Mouse (Mus musculus): ENCODE data around the gene Slc4a5.

Gene Slc4a5

DNA sequence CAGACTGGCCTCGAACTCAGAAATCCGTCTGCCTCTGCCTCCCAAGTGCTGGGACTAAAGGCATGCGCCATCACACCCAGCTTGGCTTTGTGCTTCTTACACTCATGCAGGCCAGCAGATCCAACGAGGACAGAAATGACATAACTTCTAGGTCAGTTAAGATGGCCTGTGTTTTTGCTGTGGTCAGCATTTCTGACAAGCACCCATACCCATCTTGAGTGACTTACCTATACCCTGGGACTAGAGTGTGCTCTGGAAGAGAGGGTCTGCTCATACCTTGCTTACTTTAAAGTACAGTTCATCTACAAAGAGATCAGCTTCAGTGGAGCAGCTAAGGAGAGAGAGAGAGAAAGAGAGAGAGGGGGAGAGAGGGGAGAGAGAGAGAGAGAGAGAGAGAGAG is 13.7 kb downstream of the Slc4a5 start:
- no peak for DNase-seq

DNA sequence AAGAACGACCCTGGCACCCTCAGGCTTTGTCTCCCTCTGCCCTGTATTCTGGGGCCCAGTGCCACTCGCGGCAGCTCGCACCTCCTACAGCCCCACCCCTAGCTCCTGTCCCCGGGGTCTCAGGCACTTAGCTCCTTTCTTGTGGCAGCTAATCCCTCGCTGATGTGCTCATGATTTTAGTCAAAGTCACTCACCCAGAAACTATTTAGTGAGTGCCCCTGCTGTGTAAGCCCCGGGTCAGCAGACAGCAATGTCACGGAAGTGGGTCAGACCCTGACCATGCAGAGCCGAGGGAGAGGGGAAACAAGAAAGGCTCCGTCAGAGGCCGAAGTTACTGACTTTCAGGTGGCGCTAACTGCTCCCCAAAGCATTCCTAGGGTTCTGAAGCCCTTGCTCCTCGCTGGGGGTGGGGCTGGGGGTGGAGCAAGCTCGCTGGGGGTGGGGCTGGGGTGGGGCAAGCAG is 14.7 kb downstream of the Slc4a5 start:
- DNase-seq = peak in 1 of 2 experiments; percentile 11

DNA sequence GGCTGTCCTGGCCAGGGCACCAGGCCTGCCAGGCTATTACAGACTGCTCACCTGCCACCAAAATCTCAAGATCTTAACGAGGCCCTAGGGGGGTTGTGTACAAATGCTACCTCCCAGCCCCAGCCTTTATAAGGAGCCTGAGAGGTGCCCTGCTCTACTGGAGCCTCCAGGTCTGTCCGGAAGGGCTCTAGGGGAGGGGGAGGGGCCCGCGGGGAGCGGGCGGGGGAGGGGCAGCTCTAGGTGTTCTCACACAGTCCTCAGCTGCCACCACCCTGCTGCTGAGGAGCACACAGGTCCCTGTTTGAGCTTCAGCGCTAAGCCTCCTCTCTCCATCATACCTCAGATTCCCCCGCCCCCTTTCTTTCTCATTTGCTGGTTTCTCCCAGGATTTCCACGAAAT is 17.5 kb downstream of the Slc4a5 start:
- peak in 1 of 2 experiments; percentile 36 for DNase-seq

DNA sequence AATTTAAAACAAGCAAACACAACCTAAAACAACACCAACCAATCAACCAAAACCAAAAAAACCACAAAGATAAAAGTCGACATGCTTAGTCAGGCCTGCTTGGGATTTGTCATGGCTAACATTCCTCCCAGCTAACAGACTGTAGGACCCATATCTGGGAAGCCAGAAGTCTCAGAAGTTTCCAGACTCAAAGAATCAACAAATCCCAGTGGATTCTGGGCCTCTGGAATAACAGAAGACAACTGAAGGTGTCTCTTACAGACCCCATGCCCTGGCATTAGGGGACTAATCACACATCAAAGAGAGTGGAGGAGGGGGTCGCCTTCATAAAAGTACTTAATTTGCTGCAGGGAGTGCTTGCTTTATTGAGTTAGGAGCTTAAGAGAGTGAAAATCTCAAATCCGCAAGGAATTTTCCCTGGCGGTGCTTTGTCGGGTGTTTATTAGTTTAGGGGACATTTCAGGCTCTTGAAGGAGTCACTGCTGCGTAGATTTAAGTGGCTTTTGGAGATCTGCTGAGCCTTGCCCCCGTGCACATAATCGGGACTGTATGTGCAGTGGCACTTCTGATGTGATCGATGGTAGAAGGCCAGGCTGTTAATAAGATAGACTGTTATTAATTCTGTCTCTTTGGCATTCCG is 24.9 kb downstream of the Slc4a5 start:
- DNase-seq = no peak

DNA sequence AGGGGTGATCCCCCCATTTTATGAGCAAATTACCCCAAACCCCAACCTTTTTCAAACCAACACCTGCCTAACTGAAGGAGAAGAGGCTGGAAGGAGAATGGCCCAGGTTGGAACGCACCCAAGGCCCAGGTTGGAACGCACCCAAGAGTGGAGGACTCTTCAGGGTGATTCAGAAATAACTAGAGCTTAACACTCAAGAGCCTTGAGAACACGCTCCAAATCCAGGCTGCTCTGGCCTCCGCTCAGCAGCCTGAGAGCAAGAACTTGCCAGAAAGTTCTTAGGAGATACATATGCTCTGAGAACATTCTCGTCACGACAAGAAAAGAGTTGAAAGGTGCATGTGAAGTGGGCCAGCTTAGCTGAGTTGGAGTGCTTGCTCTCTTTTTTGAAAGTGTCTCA is 25.5 kb downstream of the Slc4a5 start:
- peak; percentile 88 to 89 for DNase-seq

DNA sequence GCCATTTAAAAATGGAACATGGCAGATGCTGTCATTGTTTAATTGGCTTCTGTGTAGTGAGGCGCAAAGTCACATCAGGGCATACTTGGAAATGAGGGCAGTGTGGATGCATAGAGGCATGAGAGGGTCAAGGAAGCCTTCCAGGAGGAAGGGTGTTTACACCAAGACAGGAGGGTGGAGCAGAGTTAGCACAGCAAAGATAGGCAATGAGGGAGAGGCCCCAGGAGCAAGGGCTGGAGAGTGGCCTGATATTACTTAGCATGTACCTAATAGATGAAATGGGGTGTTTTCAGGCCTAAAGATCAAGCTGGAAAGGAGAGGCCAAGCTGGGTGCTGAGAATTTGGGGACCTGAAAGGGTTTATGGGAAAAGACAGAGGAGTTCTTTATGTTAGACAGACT is 26.4 kb downstream of the Slc4a5 start:
- no peak for DNase-seq

DNA sequence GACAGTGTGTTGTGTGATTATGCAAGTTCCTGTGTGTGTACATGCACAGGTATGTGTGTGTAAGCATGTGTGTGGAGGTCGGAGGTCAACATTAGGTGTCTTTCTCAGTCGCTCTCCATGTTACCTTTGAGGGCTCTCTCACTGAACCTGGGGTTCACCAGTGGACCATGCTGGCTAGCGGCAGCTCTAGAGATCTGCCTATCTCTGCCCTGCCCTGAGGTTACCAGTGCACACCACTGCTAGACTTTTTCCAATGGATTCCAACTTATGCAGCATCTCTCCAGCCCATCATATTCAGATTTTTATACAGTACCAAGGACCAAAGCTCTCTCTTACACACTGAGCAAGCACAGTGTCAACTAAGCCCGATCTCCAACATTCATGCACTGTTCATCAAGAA is 27.1 kb downstream of the Slc4a5 start:
- no peak for DNase-seq

DNA sequence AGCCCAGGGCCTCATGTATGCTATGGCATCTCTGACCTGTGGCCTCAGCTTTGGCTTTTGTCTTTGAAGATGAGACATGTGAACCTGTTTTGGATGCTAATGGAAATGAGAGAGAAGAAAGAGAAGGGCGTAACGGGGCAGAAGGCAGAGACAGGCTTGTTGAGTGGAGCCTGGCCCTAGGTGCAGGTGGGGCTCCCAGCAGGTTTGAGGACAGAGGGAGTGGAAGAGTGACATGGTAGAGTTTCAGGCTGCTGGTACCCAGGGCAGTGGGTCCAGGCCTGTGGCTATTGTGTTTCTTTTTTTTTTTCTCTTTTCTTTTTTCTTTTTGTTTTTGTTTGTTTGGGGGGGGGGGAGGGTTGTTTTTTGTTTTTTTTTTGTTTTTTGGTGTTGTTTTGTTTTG is 27.5 kb downstream of the Slc4a5 start:
- no peak for DNase-seq

DNA sequence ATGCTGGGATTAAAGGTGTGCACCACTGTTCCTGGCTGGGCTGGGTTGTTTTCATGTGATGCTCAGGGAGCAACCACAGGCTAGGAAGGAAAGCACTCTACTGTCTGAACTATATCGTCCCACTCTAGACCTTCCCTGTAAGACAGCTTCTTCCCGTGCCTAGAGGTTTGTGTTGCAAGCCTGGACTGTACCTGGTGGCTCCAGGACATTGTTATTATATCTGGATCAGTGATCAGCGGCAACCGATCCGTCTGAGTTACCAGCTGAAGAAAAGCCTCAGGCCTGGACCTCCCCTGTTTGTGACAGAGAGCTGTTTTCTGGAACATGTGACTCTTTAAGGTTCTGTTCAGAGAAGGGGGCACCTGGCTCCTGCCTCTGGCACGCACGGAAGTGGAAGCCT is 34.6 kb downstream of the Slc4a5 start:
- no peak for DNase-seq

DNA sequence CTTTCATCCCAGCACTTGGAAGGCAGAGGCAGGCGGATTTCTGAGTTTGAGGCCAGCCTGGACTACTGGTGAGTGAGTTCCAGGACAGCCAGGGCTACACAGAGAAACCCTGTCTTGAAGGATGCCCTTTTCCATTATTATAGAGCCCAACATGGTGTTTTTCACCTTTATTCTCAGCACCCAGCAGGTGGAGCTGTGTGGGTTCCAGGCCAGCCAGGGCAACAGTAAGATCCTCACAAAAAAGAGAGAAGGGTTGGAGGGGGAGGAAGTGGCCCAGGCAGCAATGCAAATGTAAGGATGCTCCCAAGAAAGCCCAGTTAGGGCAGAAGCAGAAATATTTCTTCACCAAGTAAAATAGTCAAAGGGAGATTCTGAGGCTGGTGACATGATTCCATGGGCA is 44.9 kb downstream of the Slc4a5 start:
- DNase-seq = no peak

DNA sequence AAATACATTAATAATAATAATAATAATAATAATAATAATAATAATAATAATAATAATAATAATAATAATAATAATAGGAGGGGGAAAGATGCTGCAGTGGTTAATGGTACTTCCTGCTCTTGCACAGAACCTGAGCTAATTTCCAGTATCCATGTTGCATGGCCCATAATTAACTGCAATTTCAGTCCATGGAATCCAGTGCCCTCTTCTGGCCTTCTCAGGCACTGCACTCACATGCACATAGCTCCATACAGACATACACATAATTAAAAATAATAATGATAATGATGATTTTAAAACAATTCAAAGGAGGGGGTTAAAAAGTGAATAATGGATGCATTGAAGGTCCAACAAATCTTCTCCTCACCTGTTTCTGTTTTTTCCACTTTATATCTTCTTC is 45.6 kb downstream of the Slc4a5 start:
- DNase-seq = peak in 1 of 2 experiments; percentile 13

DNA sequence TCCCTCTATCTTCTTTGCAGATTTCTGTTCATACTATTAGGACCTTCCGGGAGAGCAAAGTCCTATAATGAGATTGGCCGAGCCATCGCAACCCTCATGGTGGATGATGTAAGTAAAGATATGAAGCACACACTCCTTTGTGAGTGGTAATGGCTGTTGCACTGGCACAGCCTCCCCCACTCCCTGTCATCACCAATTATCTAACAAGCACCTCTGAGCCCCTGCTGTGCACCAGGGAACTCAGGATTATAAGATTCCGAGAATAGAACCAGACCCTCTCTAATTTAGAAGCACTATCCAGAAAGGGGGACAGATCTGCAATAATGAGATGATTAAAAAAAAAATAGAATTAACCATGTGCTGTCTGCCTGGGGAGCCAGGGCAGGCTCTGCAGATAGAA is 46.0 kb downstream of the Slc4a5 start:
- no peak for DNase-seq

DNA sequence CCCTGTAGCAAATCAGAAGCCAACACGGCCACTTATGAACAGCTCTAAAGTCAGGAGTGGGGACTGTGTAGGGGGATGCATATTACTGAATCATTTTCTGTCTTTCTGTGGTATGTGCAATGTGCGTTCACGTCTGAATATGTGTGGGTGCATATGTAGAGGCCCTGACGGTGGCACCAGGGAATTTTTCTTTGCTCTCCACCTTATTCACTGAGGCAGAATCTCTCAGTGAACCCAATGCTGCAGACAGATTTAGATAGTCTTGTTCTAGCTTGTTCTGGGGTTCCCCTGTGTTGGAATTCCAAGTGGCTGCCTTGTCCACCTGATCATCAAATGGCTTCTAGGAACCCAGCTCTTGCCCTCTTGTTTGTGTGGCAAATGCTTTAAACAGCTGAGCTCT is 48.0 kb downstream of the Slc4a5 start:
- DNase-seq = no peak

DNA sequence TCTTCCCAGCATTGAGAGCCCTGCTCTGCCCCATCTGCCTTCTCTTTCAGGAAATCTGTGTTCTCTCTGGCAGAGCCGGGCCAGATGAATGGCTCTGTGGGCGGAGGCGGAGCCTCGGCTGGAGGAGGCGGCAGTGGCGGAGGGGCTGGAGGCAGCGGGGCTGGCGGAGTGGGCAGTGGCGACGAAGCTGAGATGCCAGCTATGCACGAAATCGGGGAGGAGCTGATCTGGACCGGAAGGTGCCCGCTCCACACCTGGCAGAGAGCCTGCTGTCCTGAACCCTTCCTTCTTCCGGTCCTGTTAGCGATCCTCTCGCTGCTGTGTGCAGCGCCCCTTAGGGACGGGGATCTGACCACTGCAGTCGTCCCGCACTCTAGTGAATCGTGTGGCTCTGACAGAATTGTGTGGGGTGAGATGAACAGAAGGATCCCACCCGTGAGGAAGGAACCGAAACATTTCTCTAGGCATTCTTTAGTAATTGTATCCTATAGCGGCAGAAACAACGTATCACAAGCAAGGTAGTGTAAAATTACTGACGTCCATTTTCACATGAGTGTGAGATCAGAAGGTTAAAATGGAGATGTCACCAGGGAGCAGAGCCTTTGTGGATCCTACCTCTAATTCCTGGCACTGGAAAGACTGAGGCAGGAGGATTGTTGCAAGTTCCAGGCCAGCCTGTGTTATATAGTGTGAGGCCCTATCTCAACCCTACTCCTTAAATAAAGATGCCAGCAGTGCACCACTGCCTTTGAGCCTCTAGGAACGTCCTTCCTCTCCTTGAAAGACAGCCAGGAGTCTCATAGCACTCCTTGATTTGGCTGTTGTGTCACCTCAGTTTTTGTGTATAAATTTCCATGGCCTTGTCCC is 48.7 kb downstream of the Slc4a5 start:
- peak; percentile 92 to 96 for DNase-seq

DNA sequence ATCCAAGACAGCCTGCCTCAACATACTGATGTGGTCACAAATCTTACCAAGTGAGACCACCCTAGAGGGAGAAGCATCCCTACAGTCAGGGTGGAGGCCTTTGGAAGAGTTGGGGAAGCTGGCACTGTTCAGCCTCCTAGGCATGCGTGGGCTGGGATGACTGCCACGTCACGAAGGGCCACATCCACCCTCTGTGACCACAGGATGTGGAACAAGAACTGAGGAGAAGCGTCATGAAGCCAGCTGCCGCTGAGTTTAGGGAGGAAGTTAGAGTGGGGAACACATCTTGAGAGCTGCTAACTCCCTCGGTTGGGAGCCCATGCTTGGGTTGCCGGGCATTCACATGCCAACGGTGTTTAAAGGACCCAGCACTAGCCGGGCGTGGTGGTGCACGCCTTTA is 54.1 kb downstream of the Slc4a5 start:
- peak in 1 of 2 experiments; percentile 36 for DNase-seq

DNA sequence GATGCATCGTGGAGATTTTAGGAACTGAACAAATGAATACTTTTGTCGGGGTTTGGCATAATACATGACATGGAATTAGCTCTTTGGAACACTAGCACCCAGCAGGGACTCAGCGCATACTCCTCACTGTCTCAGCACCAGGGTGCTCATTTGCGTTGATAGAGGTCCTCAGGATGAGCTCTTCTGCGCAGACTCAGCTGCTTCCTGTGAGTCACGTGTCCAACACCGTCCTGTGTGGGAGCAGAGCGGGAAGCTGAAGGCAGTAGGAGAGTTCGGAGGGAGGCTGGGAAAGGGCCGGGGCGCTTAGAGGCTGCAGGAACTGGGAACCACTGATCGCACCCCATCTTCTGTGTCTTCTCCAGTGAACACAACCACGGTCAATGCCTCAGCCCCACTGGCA is 57.5 kb downstream of the Slc4a5 start:
- no peak for DNase-seq

DNA sequence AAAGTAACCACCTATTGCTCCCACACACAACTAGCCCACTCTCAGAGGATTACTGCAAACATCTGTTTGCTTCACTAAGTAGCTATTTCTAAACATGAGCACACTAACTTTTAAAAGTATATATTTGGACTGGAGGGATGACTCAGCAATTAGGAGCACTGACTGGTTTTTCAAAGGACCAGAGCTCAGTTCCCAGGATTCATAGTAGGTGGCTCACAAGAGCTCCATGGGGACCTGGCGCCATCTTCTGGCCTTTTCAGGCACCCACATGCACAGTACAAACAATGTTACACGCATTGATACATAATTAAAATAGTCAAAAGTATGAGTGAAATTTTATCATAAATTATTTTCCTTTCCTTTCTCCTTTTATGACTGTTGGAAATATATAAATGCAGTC is 59.3 kb downstream of the Slc4a5 start:
- peak in 1 of 2 experiments; percentile 37 for DNase-seq

DNA sequence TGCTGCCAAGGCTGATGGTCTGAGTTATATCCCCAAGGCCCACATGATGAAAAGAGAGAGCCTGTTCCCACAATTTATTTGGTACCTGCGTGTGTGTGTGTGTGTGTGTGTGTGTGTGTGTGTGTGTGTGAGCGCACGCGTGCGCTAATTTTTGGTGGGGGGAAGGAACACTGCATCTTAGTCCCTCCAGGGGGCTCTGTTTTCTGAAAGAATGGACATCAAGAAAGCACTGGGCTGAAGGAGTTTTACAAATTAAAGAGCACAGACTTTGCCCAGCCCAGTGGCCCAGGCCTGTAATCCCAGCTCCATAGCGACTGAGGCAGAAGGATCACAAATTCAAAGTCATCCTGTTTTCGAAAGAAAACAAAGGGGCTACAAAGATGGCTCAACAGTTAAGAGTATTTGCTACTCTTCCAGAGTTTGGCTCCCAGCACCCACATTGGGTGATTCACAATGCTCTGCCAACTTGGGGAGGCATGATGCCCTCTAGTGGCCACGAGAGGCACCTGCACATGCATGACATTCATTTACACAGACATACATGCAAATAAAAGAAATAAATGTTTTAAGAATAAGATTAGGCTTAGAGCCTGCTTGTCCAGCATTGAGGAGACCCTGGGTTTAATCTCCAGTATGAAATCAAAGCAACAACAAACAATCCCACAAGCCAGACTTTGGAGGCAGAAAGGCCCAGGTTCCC is 60.8 kb downstream of the Slc4a5 start:
- peak in 1 of 2 experiments; percentile 14 for DNase-seq

DNA sequence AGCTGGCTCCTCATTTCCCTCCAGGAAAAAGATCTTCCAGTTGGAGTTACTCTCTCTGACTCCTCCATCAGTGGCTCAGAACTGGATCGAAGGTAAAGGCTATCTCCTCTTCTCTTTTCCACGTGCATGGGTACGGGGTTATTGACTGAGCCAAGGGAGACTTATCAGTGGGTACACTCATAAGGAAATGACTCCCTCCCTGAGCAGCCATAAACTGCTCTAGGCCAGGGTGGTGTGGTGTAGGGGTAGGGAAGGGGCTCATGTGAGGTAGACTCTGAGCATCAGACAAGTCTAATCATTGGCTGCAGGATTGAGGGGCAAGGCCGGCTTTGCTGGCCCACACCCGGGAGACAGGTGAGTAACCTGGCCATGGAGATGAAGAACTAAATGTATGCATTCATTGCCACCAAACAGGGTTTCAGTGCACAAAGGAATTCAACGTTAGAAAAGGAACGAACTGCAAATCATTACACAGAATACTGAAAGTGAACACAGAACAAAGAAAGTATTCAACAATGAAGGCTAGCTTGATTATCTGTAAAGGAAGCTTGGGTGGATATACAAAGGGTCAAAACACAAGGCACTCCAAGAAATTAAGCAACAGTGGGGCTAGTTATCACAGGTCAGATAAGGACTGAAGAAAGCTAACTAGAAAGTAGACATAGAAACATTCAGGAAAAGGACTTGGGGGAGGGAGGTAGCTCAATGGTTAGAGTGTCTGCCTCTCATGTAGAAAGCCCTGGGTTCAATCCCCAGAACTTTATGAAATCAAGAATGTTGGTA is 81.0 kb downstream of the Slc4a5 start:
- no peak for DNase-seq

DNA sequence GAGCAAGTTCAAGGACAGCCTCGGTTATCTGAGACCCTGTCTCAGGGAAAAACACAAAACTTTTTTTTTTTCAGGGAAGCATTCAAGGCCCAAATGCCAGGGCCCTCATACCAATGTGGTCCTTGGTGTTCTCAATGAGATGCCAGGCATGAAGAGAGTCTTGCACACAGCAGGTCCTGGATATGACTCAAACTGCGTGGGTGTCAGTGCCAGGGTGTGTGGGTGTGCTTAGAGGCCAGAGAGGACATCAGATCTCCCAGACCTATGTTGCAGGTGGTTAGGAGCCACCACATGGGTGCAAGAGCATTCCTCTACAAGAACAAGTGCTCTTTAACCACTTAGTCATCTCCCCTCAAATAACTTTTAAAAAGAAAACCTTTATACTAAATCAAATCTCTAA is 81.7 kb downstream of the Slc4a5 start:
- DNase-seq = no peak

DNA sequence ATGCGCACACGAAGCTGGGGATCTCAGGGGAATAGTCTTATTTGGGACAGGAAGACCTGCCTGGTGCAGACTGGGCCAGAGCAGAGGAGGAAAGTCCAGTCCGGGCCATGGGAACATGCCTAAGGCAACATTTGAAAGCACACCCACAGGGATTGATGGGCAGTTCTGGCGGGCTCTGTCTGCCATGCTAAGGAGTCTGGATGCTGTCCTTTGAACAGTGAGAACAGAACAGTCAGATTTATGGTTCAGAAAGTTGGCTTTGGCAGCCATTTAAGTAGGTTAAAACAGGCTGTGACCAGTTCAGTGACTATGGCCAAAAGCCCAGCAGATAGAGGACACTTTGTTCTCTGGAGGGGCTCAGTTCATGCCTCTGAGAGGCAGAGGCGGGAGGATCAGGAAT is 82.6 kb downstream of the Slc4a5 start:
- DNase-seq = no peak

DNA sequence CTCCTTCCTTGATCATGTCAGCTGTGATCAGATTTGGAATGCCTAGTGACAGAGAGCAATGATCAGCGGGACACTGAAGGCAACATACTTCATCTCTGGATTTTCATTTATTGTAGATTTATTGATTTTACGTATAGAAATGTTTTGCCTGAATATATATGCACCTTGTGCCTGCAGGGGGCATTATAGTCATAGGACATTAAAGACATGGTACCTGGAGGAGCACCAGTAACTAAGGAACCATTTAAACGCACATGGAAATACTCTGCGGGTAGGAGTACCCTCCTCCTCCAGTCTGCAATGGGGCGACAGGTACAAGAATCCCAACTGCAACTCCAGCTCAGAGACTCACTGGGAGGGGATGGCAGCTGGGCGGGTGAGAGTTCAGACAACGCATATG is 89.4 kb downstream of the Slc4a5 start:
- no peak for DNase-seq

DNA sequence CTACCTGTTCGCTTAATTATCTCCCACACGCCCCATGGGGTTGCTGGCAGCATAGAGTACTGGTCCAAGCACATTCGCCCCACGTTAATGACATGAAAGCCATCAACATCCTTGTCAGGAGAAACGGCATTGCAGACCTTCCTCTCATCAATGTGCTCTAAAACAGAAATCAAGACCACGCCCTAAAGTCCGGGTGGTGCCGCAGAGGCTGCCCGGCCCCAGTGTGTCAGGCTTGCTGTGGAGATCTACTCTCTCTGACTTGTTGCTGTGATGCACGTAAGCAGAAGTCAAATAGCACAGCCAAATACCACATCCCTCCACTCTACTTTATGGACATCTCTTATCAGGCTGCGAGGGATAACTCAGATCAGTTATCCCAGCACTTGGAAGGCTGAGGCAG is 91.6 kb downstream of the Slc4a5 start:
- DNase-seq = no peak

All from lung, postnatal 4 days (tissue).